9 mouse cellular contexts compared by ENCODE assay signal in the genomic region with DNA sequence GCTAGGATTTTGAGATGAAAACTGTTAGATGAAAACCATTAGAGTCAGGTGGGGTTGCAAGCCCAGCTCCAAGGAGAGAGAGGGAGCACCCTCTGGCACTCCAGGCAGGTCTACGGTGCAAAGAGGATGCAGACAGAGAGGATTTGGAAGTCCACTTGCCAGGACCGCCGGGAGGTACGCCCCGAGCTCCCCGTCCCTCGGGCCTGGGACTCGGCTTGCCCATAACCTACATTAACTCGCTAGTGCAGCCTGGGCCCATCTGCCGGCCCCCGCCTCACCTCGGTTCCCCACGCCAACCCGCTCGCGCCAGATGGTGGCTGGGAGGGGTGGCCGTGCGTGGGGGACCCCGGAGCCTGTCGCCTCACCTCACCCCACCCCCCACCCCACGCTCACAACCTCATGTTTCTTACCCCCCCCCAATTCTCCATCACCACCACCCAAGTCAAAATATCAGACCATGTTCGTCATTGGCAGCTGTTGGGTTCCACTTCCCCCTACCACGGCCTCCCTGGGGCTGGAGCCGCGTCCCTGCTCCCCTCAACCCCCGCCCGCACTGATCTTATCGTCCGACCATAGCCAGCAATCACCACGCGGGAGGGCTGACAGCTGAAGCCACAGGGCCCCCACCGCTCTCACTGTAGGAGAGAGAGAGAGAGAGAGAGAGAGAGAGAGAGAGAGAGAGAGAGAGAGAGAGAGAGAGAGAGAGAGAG. TPM values are rescaled to one million over a fixed set of nuclear protein-coding genes. Genes with fewer than 3 reads are reported as not detected.
DNase-seq lines count a peak whose midpoint lies in the region; ATAC-seq and TF ChIP-seq lines count a peak whose summit lies in the region.
"Had no signal": no experiment of that assay in that cellular context is flagged by ENCODE, and none has a peak within 500 bp of the region (broad histone marks: within the 10 kb centered on the region; RNA-seq: fewer than 3 reads in every experiment).

No protein-coding gene starts in this region.

- H3K9me3 ChIP-seq in liver, embryonic 16.5 days (replicated peaks; ENCODE audit: control insufficient read depth, low read length) = no peaks in the 10 kb centered on the region

- TF ChIP-seq CTCF in layer of hippocampus, adult 2 months (conservative IDR thresholded peaks at IDR 0.05) = no peak

- peak overlapping the region; percentile 56 for H3K4me2 ChIP-seq in liver, embryonic 16.5 days (ENCODE audit: low read depth, low read length)

- no peak overlapping the region for H3K9ac ChIP-seq in liver, embryonic 16.5 days (ENCODE audit: low read depth, low read length)

- peaks cover 84% of the 10 kb centered on the region for H3K27me3 ChIP-seq in liver, embryonic 16.5 days (ENCODE audit: control insufficient read depth, insufficient read depth, low read depth, low read length)

- H3K4me1 ChIP-seq in liver, embryonic 16.5 days (ENCODE audit: control insufficient read depth, low read depth, low read length) = peaks cover 54% of the 10 kb centered on the region

- peak overlapping the region; percentile 50 for H3K4me3 ChIP-seq in liver, embryonic 16.5 days (ENCODE audit: low read depth, low read length)
- H3K4me3 ChIP-seq in layer of hippocampus, adult 2 months = no peak overlapping the region

- no peak for ATAC-seq in liver, embryonic 16.5 days (ENCODE audit: low read depth)

- H3K36me3 ChIP-seq in liver, embryonic 16.5 days (ENCODE audit: control insufficient read depth, insufficient read depth) = no peaks in the 10 kb centered on the region

- 9% methylated on average over 32 of the region's 32 CpGs for WGBS in liver, embryonic 16.5 days (ENCODE audit: insufficient replicate concordance)

- H3K27ac ChIP-seq in liver, embryonic 16.5 days (ENCODE audit: low read length) = no peak overlapping the region
- H3K27ac ChIP-seq in layer of hippocampus, adult 2 months = no peak overlapping the region

- peak; percentile 48 for DNase-seq in thymus, postnatal 4 days
- DNase-seq in thymus, postnatal 0 days (ENCODE audit: low spot score) = no peak
- peak; percentile 9 for DNase-seq in heart, postnatal 4 days
- DNase-seq in yolk sac, embryonic 10.5 days (ENCODE audit: low spot score) = peak; percentile 1
- no peak for DNase-seq in layer of hippocampus, adult 2 months (ENCODE audit: low spot score in 2 of 2)
- no peak for DNase-seq in kidney, postnatal 14 days
- DNase-seq in layer of hippocampus, adult 18-20 months (ENCODE audit: low spot score in 2 of 2) = no peak
- DNase-seq: adrenal gland, adult 8-10 months had no signal

RNA-seq across cellular contexts. Expression of gene Dll4, which starts 1.6 kb away (rescaled TPM):
- 15.1 and 15.9 TPM in 2 replicates for polyA plus RNA-seq in thymus, postnatal 0 days (2015; fragmentation: Nextera tagmentation; extraction: Ambion mirVana)
- 10 to 100 TPM; 19.7 to 20.8 TPM for total RNA-seq in heart, postnatal 4 days (2021)
- 2.0 and 2.1 TPM in 2 replicates for polyA plus RNA-seq in liver, embryonic 16.5 days (2015; fragmentation: Nextera tagmentation; extraction: Ambion mirVana)
- 1 to 10 TPM; 2.4 to 2.9 TPM for total RNA-seq in layer of hippocampus, adult 2 months (2021)
- total RNA-seq in layer of hippocampus, adult 18-20 months (2021) = 1 to 10 TPM; 2.0 to 2.8 TPM

RNA-seq across cellular contexts. Expression of gene Chac1, which starts 27.0 kb away (rescaled TPM):
- polyA plus RNA-seq in thymus, postnatal 0 days (2015; fragmentation: Nextera tagmentation; extraction: Ambion mirVana) = 0.13 and 0.30 TPM in 2 replicates
- under 1 TPM; 0.43 to 0.81 TPM for total RNA-seq in heart, postnatal 4 days (2021)
- polyA plus RNA-seq in liver, embryonic 16.5 days (2015; fragmentation: Nextera tagmentation; extraction: Ambion mirVana) = 6.2 and 8.5 TPM in 2 replicates
- 1 to 10 TPM; 6.5 to 8.9 TPM for total RNA-seq in layer of hippocampus, adult 2 months (2021)
- total RNA-seq in layer of hippocampus, adult 18-20 months (2021) = 1 to 10 TPM; 6.6 TPM

RNA-seq across cellular contexts. Expression of gene Vps18, which starts 35.5 kb away (rescaled TPM):
- polyA plus RNA-seq in thymus, postnatal 0 days (2015; fragmentation: Nextera tagmentation; extraction: Ambion mirVana) = 12.3 and 12.4 TPM in 2 replicates
- 10 to 100 TPM; 13.9 to 14.0 TPM for total RNA-seq in heart, postnatal 4 days (2021)
- polyA plus RNA-seq in liver, embryonic 16.5 days (2015; fragmentation: Nextera tagmentation; extraction: Ambion mirVana) = 5.5 and 6.3 TPM in 2 replicates
- total RNA-seq in layer of hippocampus, adult 2 months (2021) = 10 to 100 TPM; 39.9 to 43.2 TPM
- 10 to 100 TPM; 44.2 to 49.9 TPM for total RNA-seq in layer of hippocampus, adult 18-20 months (2021)

RNA-seq across cellular contexts. Expression of gene Rhov, which starts 52.9 kb away (rescaled TPM):
- 3.9 and 4.2 TPM in 2 replicates for polyA plus RNA-seq in thymus, postnatal 0 days (2015; fragmentation: Nextera tagmentation; extraction: Ambion mirVana)
- not detected for total RNA-seq in heart, postnatal 4 days (2021)
- 0.20 TPM in 1 of 2 replicates, not detected in the other for polyA plus RNA-seq in liver, embryonic 16.5 days (2015; fragmentation: Nextera tagmentation; extraction: Ambion mirVana)
- 1 to 10 TPM; 5.9 to 7.1 TPM for total RNA-seq in layer of hippocampus, adult 2 months (2021)
- total RNA-seq in layer of hippocampus, adult 18-20 months (2021) = 1 to 10 TPM; 7.5 to 7.9 TPM

Comparison
In these comparisons a context has a peak if more than half of its experiments do, and no peak if none do; other contexts are left out.
1. DNase-seq: peak in thymus, postnatal 4 days (single experiment), heart, postnatal 4 days (single experiment) and yolk sac, embryonic 10.5 days (single experiment); none in thymus, postnatal 0 days (single experiment), layer of hippocampus, adult 2 months (0 of 2), kidney, postnatal 14 days (single experiment) and layer of hippocampus, adult 18-20 months (0 of 2).
2. RNA of gene Dll4, which starts 1.6 kb away (total RNA-seq): 19.7 to 20.8 TPM in heart, postnatal 4 days; 2.4 to 2.9 TPM in layer of hippocampus, adult 2 months and 2.0 to 2.8 TPM in layer of hippocampus, adult 18-20 months; every median in the first group is over 4 times any median in the second.
3. RNA of gene Chac1, which starts 27.0 kb away (total RNA-seq): 6.5 to 8.9 TPM in layer of hippocampus, adult 2 months and 6.6 TPM in layer of hippocampus, adult 18-20 months; 0.43 to 0.81 TPM in heart, postnatal 4 days; every median in the first group is over 4 times any median in the second.